Mouse (Mus musculus) embryo, embryonic 11 days (tissue): Measurements from ENCODE around the gene Gna11.

ENCODE experiments used
- DNase-seq: peaks from one replicate; pipeline ENCODE4 v3.0.0-alpha.2; 2015

The Gna11 gene

GRCm38 (mm10) chr10:81484441-81485059, 60.4 kb downstream of the Gna11 start:
- peak; percentile 35 for DNase-seq

GRCm38 (mm10) chr10:81483983-81484382, 61.0 kb downstream of the Gna11 start:
- peak; percentile 49 for DNase-seq

DNA sequence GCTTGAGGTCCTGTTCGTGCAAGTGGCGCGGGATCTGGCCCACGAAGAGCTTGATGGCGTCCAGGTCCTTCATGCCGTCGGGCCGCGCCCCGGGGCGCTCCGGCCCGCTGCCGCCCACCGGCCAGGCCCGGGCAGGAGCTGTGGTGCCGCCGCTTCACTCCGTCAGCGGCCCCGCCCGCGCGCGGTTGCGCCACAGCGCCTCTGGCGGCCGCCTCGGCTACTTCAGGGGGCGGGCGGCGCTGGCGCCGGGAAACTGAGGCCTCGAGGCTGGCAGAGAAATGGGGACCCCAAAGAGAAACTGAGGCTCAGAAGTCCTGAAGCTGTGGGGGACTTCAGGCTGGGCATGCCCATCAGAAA, 62.5 kb downstream of the Gna11 start, which contains the start of gene Celf5:
TSS of gene Celf5 (minus strand) at position 177 of the 357 bp plus-strand sequence.
- peak; percentile 74 for DNase-seq

GRCm38 (mm10) chr10:81481605-81482532, 63.1 kb downstream of the Gna11 start:
- DNase-seq, result no peak
